Mouse (Mus musculus): ENCODE results near the gene Tiam2. TPM values are rescaled to one million over a fixed set of nuclear protein-coding genes. Genes with fewer than 3 reads are reported as not detected.

Gene Tiam2
- polyA plus RNA-seq, 1 experiment from 2014 or later: 6.0 TPM

- no peak overlapping the region for H3K9ac ChIP-seq (ENCODE audit: low read length)
- no peaks in the 10 kb centered on the region for H3K9me3 ChIP-seq (ENCODE audit: control insufficient read depth, low read length)
- ATAC-seq (ENCODE audit: low read depth): no peak
- 77% methylated on average over 11 of the region's 11 CpGs for WGBS
- no peaks in the 10 kb centered on the region for H3K4me1 ChIP-seq (replicated peaks; ENCODE audit: control insufficient read depth, insufficient read depth, low read length)
- H3K36me3 ChIP-seq (ENCODE audit: control insufficient read depth, insufficient read depth, low read length): no peaks in the 10 kb centered on the region
- H3K27ac ChIP-seq (ENCODE audit: low read length): no peak overlapping the region
- no peaks in the 10 kb centered on the region for H3K27me3 ChIP-seq (ENCODE audit: control insufficient read depth, insufficient read depth, low read depth, low read length)
- no peak overlapping the region for H3K4me3 ChIP-seq (ENCODE audit: low read length)
- H3K4me2 ChIP-seq (ENCODE audit: low read depth, low read length): no peak overlapping the region
Measured at GRCm38 (mm10) chr17:3490216-3490895, 164.0 kb downstream of the Tiam2 start.

- H3K4me3 ChIP-seq (ENCODE audit: low read length): no peak overlapping the region
- H3K4me1 ChIP-seq (replicated peaks; ENCODE audit: control insufficient read depth, insufficient read depth, low read length): no peaks in the 10 kb centered on the region
- H3K4me2 ChIP-seq (ENCODE audit: low read depth, low read length): no peak overlapping the region
- no peak overlapping the region for H3K27ac ChIP-seq (ENCODE audit: low read length)
- no peaks in the 10 kb centered on the region for H3K36me3 ChIP-seq (ENCODE audit: control insufficient read depth, insufficient read depth, low read length)
- H3K27me3 ChIP-seq (ENCODE audit: control insufficient read depth, insufficient read depth, low read depth, low read length): no peaks in the 10 kb centered on the region
- 45% methylated on average over 5 of the region's 5 CpGs for WGBS
- no peak for ATAC-seq (ENCODE audit: low read depth)
- no peak overlapping the region for H3K9ac ChIP-seq (ENCODE audit: low read length)
- no peaks in the 10 kb centered on the region for H3K9me3 ChIP-seq (ENCODE audit: control insufficient read depth, low read length)
Measured at GRCm38 (mm10) chr17:3491065-3491464, 164.7 kb downstream of the Tiam2 start.

- Histone ChIP-seq H3K4me2 (ENCODE audit: low read depth, low read length) (no peak overlapping the region), H3K4me3 (ENCODE audit: low read length) (no peak overlapping the region), H3K9ac (ENCODE audit: low read length) (no peak overlapping the region), H3K4me1 (replicated peaks; ENCODE audit: control insufficient read depth, insufficient read depth, low read length) (no peaks in the 10 kb centered on the region), H3K9me3 (ENCODE audit: control insufficient read depth, low read length) (no peaks in the 10 kb centered on the region), H3K27ac (ENCODE audit: low read length) (no peak overlapping the region), H3K36me3 (ENCODE audit: control insufficient read depth, insufficient read depth, low read length) (no peaks in the 10 kb centered on the region), H3K27me3 (ENCODE audit: control insufficient read depth, insufficient read depth, low read depth, low read length) (no peaks in the 10 kb centered on the region)
- ATAC-seq (ENCODE audit: low read depth): no peak
- 65% methylated on average over 6 of the region's 6 CpGs for WGBS
Measured at GRCm38 (mm10) chr17:3491667-3492066, 165.3 kb downstream of the Tiam2 start.

GRCm38 (mm10) chr17:3495576-3495975 is 169.2 kb downstream of the Tiam2 start:
- no peaks in the 10 kb centered on the region for H3K4me1 ChIP-seq (replicated peaks; ENCODE audit: control insufficient read depth, insufficient read depth, low read length)
- no peaks in the 10 kb centered on the region for H3K36me3 ChIP-seq (ENCODE audit: control insufficient read depth, insufficient read depth, low read length)
- no peak overlapping the region for H3K27ac ChIP-seq (ENCODE audit: low read length)
- H3K4me2 ChIP-seq (ENCODE audit: low read depth, low read length): no peak overlapping the region
- no peak overlapping the region for H3K9ac ChIP-seq (ENCODE audit: low read length)
- no peaks in the 10 kb centered on the region for H3K27me3 ChIP-seq (ENCODE audit: control insufficient read depth, insufficient read depth, low read depth, low read length)
- WGBS: 57% methylated on average over 2 of the region's 2 CpGs
- no peak for ATAC-seq (ENCODE audit: low read depth)
- no peak overlapping the region for H3K4me3 ChIP-seq (ENCODE audit: low read length)
- no peaks in the 10 kb centered on the region for H3K9me3 ChIP-seq (ENCODE audit: control insufficient read depth, low read length)

GRCm38 (mm10) chr17:3496080-3496479 is 169.7 kb downstream of the Tiam2 start:
- Histone ChIP-seq H3K4me1 (replicated peaks; ENCODE audit: control insufficient read depth, insufficient read depth, low read length) (no peaks in the 10 kb centered on the region), H3K27ac (ENCODE audit: low read length) (no peak overlapping the region), H3K9ac (ENCODE audit: low read length) (no peak overlapping the region), H3K9me3 (ENCODE audit: control insufficient read depth, low read length) (no peaks in the 10 kb centered on the region), H3K4me3 (ENCODE audit: low read length) (no peak overlapping the region), H3K4me2 (ENCODE audit: low read depth, low read length) (no peak overlapping the region), H3K36me3 (ENCODE audit: control insufficient read depth, insufficient read depth, low read length) (no peaks in the 10 kb centered on the region), H3K27me3 (ENCODE audit: control insufficient read depth, insufficient read depth, low read depth, low read length) (no peaks in the 10 kb centered on the region)
- WGBS: 89% methylated on average over 3 of the region's 3 CpGs
- ATAC-seq (ENCODE audit: low read depth): no peak

- no peak for ATAC-seq (ENCODE audit: low read depth)
- no peak overlapping the region for H3K4me3 ChIP-seq (ENCODE audit: low read length)
Measured at GRCm38 (mm10) chr17:3498086-3498485, 171.7 kb downstream of the Tiam2 start.

GRCm38 (mm10) chr17:3498580-3498979 is 172.2 kb downstream of the Tiam2 start:
- 82% methylated on average over 3 of the region's 3 CpGs for WGBS
- H3K27ac ChIP-seq (ENCODE audit: low read length): no peak overlapping the region
- no peak for ATAC-seq (ENCODE audit: low read depth)
- H3K4me1 ChIP-seq (replicated peaks; ENCODE audit: control insufficient read depth, insufficient read depth, low read length): no peaks in the 10 kb centered on the region
- H3K9me3 ChIP-seq (ENCODE audit: control insufficient read depth, low read length): no peaks in the 10 kb centered on the region
- H3K4me3 ChIP-seq (ENCODE audit: low read length): no peak overlapping the region
- no peak overlapping the region for H3K4me2 ChIP-seq (ENCODE audit: low read depth, low read length)
- no peak overlapping the region for H3K9ac ChIP-seq (ENCODE audit: low read length)
- no peaks in the 10 kb centered on the region for H3K36me3 ChIP-seq (ENCODE audit: control insufficient read depth, insufficient read depth, low read length)
- H3K27me3 ChIP-seq (ENCODE audit: control insufficient read depth, insufficient read depth, low read depth, low read length): no peaks in the 10 kb centered on the region

More at GRCm38 (mm10) chr17:3498086-3498485, 171.7 kb downstream of the Tiam2 start:
- H3K36me3 ChIP-seq (ENCODE audit: control insufficient read depth, insufficient read depth, low read length): no peaks in the 10 kb centered on the region
- no peak overlapping the region for H3K4me2 ChIP-seq (ENCODE audit: low read depth, low read length)
- H3K9ac ChIP-seq (ENCODE audit: low read length): no peak overlapping the region
- WGBS: 25% methylated on average over 3 of the region's 3 CpGs
- no peaks in the 10 kb centered on the region for H3K27me3 ChIP-seq (ENCODE audit: control insufficient read depth, insufficient read depth, low read depth, low read length)
- no peaks in the 10 kb centered on the region for H3K9me3 ChIP-seq (ENCODE audit: control insufficient read depth, low read length)
- H3K4me1 ChIP-seq (replicated peaks; ENCODE audit: control insufficient read depth, insufficient read depth, low read length): no peaks in the 10 kb centered on the region
- H3K27ac ChIP-seq (ENCODE audit: low read length): no peak overlapping the region

GRCm38 (mm10) chr17:3499468-3499867 is 173.1 kb downstream of the Tiam2 start:
- Histone ChIP-seq H3K9ac (ENCODE audit: low read length) (no peak overlapping the region), H3K4me3 (ENCODE audit: low read length) (no peak overlapping the region), H3K27ac (ENCODE audit: low read length) (no peak overlapping the region), H3K4me1 (replicated peaks; ENCODE audit: control insufficient read depth, insufficient read depth, low read length) (no peaks in the 10 kb centered on the region), H3K27me3 (ENCODE audit: control insufficient read depth, insufficient read depth, low read depth, low read length) (no peaks in the 10 kb centered on the region), H3K9me3 (ENCODE audit: control insufficient read depth, low read length) (no peaks in the 10 kb centered on the region), H3K36me3 (ENCODE audit: control insufficient read depth, insufficient read depth, low read length) (no peaks in the 10 kb centered on the region), H3K4me2 (ENCODE audit: low read depth, low read length) (no peak overlapping the region)
- ATAC-seq (ENCODE audit: low read depth): no peak
- WGBS: 80% methylated on average over 8 of the region's 8 CpGs

GRCm38 (mm10) chr17:3500076-3500475 is 173.7 kb downstream of the Tiam2 start:
- Histone ChIP-seq H3K4me1 (replicated peaks; ENCODE audit: control insufficient read depth, insufficient read depth, low read length) (no peaks in the 10 kb centered on the region), H3K4me2 (ENCODE audit: low read depth, low read length) (no peak overlapping the region), H3K36me3 (ENCODE audit: control insufficient read depth, insufficient read depth, low read length) (no peaks in the 10 kb centered on the region), H3K9me3 (ENCODE audit: control insufficient read depth, low read length) (no peaks in the 10 kb centered on the region), H3K27ac (ENCODE audit: low read length) (no peak overlapping the region), H3K9ac (ENCODE audit: low read length) (no peak overlapping the region), H3K27me3 (ENCODE audit: control insufficient read depth, insufficient read depth, low read depth, low read length) (no peaks in the 10 kb centered on the region), H3K4me3 (ENCODE audit: low read length) (no peak overlapping the region)
- ATAC-seq (ENCODE audit: low read depth): no peak
- 90% methylated on average over 6 of the region's 6 CpGs for WGBS

GRCm38 (mm10) chr17:3500936-3501335 is 174.6 kb downstream of the Tiam2 start:
- Histone ChIP-seq H3K4me3 (ENCODE audit: low read length) (no peak overlapping the region), H3K9me3 (ENCODE audit: control insufficient read depth, low read length) (no peaks in the 10 kb centered on the region), H3K27me3 (ENCODE audit: control insufficient read depth, insufficient read depth, low read depth, low read length) (no peaks in the 10 kb centered on the region), H3K36me3 (ENCODE audit: control insufficient read depth, insufficient read depth, low read length) (no peaks in the 10 kb centered on the region), H3K4me2 (ENCODE audit: low read depth, low read length) (no peak overlapping the region), H3K4me1 (replicated peaks; ENCODE audit: control insufficient read depth, insufficient read depth, low read length) (no peaks in the 10 kb centered on the region), H3K9ac (ENCODE audit: low read length) (no peak overlapping the region), H3K27ac (ENCODE audit: low read length) (no peak overlapping the region)
- ATAC-seq (ENCODE audit: low read depth): no peak
- WGBS: 73% methylated on average over 4 of the region's 4 CpGs

Data from lung, embryonic 16.5 days (tissue).